Mouse (Mus musculus) thymus, adult 18-20 months (tissue): ENCODE measurements around the gene Vars.
"Not testable (repeated sequence)": the region's sequence is repeated elsewhere in the genome, so short reads cannot be mapped to it uniquely, and the experiment has no call there.

Experiments used
- DNase-seq, 2 experiments: peaks; one replicate each; pipeline ENCODE4 v3.0.0; 2022; ENCODE audit warnings: mixed read lengths in 2 of 2

The Vars gene

DNA sequence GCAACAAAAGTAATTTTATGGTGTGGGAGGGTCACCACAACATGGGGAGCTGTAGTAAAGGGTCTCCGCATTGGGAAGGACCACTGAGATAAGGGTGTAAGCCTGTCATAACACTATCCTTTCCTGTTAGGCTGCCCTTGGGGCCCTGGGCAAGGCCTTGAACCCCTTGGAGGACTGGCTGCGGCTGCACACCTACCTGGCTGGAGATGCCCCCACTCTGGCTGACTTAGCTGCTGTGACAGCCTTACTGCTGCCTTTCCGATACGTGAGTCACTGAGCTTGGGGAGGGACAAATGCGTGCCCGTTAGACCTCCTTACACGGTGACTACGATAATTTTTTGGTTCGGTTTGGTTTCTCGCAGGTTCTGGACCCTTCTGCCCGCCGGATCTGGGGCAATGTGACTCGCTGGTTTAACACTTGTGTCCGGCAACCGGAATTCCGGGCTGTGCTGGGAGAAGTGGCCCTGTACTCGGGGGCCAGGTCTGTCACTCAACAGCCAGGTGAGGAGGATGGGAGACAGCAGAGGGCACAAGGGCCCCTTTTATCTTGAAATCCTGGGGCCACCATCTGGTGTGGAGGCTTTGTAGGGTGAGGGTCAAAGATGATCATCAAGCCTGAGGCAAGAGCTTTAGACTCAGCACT is 3.4 kb downstream of the Vars start:
- DNase-seq: no peak

DNA sequence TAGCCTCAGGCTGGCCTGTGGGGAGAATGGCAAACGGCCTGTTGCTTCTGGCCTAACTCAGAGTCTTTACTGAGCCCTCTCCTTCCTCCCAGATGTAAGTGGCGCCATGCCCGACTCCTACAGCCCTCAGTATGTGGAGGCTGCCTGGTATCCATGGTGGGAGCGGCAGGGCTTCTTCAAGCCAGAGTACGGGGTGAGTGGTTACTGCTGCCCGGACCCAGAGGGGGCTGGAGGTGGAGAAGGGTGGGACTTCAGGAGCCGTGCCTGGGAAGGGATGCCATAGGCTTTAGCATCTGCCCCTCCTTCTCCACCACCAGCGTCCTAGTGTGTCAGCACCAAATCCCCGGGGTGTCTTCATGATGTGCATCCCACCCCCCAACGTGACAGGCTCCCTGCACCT is 4.4 kb downstream of the Vars start:
- no peak for DNase-seq

DNA sequence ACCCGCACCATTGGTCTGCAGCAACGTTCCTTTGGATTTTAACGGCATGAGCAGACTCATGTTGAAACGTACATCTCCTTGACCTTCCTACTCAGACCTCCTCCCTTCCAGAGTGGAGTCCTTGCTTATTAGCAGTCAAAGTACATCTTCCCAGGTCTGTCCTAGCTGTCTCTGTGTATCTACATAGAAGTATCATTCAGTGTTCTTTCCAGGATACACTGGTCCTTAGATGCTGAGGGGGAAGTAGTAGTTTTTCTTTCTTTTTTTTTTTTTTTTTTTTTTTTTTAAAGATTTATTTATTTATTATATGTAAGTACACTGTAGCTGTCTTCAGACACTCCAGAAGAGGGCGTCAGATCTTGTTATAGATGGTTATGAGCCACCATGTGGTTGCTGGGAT is 5.1 kb downstream of the Vars start:
- not testable (repeated sequence) for DNase-seq

DNA sequence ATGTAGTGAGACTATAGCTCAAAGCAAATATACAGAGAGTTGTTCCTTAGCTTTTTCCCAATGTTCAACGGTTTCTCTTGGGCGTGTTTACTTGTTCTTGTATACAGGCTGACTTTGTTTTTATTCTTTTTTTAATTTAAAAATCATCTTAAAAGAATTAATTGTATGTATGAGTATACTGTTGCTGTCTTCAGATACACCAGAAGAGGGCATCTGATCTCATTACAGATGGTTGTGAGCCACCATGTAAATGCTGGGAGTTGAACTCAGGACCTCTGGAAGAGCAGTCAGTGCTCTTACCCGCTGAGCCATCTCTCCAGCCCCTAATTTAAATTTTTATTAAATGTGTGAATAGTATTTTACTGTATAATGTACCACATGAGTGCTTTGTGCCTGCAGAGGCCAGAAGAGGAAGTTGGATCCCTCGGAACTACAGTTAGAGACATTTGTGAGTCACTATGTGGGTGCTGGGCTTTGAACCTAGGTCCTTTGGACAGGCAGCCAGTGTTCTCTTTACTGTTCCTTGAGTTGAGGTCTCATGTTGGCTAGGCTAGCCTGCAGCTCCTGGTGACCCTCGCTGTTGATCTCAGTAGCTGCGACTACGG is 6.7 kb downstream of the Vars start:
- no peak for DNase-seq

DNA sequence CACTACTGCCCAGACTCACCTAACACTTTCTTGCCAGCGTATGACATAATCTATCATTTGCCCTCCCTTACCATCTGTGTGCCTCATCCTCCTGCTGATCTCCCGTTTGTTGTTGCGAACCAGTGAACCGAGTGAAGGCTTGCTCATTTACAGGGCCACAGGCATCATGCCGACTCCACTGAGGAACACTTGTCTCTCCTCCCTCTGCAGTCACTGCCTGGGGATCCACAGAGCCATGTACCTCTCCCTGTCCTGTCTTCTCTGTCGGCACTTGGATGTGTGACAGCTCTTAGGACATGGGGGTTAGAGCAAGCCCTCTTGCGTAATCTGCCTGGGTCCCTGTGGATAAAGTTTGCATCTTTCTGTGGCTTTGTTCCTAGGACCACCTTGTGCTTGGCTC is 8.8 kb downstream of the Vars start:
- DNase-seq: no peak

DNA sequence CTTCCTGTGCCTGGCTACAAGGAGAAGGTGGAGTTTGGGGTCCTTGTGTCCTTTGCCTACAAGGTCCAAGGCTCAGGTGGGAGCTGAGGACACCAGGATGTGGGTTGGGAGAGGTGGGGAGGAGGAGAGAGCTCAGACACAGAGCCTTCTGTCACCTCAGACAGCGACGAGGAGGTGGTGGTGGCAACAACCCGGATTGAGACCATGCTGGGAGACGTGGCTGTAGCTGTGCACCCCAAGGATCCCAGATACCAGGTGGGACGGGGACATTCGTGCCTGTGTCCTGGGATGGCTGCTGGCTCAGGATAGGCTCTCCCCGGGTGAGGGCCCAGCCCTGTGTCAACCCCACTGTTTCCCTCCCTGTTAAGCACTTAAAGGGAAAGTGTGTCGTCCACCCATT is 10.7 kb downstream of the Vars start:
- no peak for DNase-seq

DNA sequence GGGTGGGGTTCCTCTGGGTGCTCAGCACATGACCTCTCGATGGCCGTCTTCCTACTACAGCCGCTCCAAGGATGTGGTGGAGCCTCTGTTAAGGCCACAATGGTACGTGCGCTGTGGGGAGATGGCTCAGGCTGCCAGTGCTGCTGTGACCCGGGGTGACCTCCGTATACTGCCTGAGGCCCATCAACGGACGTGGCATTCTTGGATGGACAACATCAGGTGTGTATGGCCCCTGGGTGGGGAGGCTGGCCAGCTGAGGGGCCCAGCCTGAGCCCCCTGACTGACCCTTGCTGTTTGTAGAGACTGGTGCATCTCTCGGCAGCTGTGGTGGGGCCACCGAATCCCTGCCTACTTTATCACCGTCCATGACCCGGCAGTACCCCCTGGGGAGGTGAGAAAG is 11.6 kb downstream of the Vars start:
- no peak for DNase-seq

DNA sequence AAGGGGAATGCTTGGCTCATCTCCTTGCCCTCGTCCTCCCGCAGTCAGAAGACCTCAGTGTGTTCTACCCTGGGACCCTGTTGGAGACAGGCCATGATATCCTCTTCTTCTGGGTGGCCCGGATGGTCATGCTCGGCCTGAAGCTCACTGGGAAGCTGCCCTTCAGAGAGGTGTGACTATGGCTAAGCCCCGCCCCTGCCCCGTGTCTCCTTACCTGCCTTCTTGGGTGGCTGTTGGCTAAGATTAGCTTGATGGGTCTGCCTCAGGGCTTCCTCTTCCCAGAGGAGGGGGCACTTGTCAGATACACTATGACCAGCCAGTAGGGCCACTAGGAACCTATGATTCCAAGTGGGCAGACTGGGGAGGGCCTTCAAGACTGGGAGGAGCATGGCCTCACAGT is 12.4 kb downstream of the Vars start:
- no peak for DNase-seq

DNA sequence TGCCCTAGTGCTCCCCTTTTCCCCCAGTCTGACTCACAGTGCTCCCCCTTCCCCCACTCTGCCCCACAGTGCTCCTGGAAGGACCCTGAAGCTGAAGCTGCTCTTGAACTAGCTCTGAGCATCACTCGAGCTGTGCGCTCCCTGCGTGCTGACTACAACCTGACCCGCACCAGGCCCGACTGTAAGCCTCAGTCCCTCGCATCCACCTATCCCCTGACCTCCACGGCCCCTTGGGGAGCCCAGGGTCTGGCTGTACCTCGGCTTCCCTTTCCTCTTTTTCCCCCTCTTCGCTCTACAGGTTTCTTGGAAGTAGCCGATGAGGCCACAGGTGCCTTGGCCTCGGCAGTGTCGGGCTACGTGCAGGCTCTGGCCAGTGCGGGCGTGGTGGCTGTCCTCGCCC is 14.5 kb downstream of the Vars start:
- no peak for DNase-seq

DNA sequence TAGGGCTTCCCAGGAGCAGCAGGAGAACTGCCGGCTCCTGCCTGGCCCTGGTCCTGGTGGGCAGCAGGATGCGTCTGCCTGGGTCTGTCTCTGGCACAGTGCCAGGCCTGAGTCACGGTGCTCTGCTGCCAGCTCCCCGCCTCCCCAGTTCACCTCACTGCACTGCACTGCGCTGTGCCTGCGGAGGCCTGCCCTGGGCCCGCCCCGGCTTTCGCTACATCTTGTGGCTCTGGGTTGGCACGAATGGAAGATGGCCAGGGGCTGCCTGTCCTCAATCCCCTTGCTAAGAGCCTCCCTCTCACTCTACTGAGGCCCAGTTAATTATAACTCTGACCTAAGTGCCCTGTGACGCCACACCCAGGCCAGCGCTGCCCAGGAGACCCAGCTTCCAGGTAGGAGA is 15.6 kb downstream of the Vars start, which contains the start of gene Vwa7:
TSS of gene Vwa7 (plus strand) at position 204 of the 400 bp plus-strand sequence.
- DNase-seq: no peak

DNA sequence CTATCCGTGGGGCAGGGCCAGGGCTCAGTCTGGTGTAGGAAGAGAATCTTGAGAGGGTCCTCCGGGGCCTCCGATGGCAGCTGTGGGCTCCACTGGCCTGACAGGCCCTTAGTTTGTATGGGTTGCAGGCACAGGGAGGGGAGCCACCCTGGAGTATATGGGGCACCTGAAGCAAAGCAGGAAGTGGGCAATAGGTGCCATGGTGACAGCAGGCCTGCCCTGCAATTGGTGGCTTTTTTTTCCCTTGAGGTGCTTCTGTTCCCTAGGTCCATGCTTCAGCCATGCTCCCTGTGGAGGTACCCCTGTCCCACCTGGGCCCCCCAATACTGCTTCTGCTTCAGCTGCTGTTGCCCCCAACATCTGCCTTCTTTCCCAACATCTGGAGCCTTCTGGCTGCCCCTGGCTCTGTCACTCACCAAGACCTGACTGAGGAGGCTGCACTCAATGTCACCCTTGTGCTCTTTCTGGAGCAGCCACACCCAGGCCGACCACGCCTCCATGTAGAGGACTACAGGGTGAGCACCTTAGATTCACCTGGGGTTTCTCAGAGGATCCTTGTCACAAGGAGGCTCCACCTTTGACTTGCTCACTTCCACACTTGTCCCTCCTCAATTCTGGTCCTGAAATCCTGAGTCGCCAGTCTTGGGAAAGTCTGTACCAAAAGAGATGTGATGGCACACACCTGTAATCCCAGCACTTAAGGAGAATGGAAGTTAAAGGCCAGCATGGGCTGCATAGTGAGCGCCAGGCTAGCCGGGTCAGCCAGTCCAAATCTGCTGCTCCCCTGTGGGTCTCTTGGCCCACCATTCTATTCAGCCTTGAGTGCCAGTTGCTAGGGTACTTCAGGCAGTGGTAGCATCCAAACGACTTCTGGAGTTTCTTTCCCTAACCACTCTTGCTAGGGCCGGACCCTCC is 16.3 kb downstream of the Vars start:
- no peak for DNase-seq

DNA sequence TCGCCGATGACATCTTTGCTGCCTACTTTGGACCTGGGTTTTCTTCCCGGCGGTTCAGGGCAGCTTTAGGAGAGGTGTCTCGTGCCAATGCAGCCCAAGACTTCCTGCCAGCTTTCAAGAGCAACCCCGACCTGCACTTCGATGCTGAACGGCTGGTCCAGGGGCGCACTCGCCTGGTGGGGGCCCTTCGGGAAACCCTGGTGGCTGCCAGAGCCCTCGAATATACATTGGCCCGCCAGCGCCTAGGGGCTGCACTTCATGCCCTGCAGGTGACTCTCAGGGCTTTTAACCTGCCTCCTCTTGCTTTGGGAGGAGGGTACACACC is 16.9 kb downstream of the Vars start:
- DNase-seq: no peak

DNA sequence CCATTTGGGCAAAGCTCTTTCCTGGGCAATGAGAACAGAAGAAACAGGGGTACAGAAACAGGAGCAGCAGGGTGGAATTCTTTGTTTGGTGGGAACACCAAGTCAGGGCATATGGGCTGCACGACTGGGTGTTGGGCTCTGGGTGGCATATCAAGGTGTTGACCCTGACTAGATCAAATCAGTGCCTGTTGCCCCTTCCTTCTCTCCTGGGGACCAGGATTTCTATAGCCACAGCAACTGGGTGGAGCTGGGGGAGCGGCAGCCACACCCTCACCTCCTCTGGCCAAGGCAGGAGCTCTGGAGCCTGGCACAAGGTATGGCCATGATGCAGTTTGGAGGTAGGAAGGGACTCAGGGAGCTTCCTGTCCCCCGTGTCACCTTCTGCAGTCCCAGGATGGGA is 17.4 kb downstream of the Vars start:
- no peak for DNase-seq

DNA sequence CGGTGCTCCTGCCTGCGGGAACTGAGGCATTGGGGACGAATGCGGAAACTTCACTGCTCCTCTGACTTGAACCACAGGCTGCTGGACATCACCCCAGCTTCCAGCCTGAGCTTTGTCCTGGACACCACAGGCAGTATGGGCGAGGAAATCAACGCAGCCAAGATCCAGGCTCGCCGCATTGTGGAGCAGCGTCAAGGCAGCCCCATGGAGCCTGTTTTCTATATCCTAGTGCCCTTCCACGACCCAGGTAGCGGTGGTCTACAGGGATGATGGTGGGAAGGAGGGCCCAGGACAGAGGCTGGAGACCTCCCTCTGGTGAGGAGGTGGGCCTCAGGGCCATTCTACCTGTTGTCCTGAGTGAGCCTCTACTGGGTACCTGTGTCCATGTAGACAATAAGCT is 19.1 kb downstream of the Vars start:
- DNase-seq: no peak

DNA sequence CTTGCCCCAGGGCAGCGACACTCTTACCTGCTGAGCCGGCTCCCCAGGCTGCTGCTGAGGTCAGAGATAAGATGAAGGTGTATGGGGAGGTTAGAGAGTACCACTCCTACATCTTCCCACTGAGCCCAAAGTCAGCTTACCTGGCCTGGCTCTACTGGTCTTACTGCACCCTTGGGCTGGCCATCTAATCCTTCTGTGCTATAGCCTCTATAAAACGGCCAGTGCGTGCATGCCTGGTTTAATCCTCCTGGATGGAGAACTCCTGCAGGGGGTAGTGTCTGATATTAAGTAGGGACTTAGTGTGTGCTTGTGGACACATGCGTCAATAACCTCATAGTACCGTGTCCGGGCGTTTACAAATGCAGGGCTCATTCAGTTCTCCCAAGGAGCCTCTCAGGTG is 19.8 kb downstream of the Vars start:
- DNase-seq: no peak

DNA sequence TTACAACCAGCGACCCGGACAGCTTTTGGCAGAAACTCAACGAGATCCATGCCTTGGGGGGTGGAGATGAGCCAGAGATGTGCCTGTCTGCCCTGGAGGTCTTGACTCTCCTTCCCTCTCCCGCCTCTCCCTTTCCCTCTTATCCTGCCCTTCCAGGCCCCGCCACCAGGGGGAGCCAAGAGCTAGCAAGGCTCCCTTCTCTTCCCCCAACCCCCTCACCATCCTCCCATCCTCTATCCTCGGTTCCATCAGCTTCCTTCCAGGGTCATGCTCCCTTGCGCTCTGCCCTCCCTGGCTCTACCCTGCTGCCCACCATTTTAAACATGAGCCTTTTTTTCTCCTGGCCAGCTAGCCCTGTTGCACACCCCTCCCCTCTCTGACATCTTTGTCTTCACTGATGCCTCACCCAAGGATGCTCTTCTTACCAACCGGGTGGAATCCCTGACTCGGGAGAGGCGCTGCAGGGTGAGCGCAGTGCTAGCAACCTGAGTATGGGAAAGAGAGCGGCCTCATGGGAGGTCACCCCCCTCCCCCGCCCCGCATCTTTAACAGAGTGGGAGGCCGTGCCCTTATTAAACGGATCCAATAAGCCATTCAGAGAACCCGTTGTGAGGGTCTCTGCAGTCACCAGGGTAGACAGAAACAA is 20.5 kb downstream of the Vars start:
- DNase-seq: peak; percentile 71 to 77

DNA sequence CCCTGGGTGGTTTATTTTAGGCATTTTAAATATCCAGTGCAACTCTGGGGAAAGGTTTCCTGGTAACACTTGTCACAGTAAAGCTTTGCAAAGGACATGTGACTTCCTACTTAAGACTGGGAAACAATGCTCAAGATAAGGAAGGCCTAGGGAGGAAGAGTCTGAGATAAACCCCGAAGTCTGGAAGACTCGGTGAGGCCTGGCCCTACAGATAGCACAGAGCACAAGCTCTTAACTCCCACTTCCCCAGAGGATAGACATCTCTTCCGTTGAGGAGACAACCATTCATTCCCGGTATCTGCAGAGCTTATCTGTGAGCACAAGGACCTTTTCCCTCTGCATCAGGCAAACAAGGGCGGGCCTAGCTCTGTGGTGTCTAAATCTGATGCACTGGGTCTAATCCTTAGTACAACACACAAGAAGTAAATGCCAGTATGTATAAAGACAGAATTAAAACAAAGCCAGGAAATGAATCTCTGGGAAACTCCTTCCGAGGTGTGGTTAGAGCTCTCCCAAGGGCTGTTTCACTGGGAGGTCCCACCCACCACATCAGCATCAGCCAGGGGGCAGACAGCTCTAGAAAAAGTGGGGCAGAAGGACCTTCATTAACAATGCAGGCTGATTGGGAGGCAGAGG is 21.2 kb downstream of the Vars start:
- DNase-seq: no peak

DNA sequence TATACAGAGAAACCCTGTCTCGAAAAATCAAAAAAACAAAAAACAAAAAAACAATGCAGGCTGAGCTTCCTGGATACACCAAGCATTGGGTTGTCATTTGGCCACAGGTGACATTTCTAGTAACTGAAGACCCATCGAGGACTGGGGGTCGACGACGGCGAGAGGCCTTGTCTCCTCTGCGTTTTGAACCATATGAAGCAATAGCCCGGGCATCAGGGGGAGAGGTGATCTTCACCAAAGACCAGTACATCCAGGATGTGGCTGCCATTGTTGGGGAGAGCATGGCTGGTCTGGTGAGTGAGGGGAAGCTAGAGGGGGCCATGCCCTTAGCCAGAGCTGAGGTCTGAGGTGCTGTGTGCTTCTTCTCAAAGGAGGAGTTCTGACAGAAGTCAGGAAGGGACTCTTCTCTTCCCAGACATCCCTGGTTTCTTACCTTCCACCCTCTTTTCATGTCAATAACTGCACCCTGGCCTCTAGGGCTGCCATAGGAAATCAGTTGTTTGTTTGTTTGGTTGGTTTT is 21.8 kb downstream of the Vars start:
- DNase-seq: no peak

DNA sequence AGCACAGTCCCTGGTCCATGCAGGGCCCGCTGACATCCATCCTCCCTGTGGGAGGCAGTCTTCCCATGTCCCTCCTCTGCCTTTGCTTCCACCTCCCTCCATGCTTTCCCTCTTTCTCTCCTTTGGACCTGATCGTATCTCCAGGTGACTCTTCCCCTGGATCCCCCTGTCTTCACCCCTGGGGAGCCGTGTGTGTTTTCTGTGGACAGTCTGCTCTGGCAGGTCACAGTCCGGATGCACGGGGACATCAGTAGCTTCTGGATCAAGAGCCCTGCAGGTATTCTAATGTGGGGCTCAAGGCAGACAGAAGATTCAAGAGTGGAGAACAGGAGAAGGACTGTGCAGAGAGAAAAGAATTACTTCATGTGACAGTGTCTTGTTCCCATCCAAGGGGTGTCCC is 22.4 kb downstream of the Vars start:
- DNase-seq: no peak

DNA sequence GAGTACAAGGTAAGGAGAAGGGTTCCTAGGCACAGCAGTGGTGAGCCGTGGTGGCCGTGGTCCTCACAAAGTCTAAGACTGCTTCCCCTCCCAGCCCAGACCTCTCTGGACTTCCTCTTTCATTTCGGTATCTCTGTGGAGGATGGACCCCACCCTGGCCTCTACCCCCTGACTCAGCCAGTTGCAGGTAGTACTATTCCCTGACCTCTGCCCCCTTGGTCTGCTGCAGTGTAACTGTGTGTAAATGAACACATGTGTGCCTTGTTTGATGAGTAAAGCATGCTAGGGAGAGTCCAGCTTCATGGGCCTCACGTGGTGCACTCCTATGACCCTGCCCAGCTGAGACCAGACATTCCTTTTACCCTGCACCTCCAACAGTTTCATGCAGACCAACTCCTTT is 23.0 kb downstream of the Vars start:
- no peak for DNase-seq

DNA sequence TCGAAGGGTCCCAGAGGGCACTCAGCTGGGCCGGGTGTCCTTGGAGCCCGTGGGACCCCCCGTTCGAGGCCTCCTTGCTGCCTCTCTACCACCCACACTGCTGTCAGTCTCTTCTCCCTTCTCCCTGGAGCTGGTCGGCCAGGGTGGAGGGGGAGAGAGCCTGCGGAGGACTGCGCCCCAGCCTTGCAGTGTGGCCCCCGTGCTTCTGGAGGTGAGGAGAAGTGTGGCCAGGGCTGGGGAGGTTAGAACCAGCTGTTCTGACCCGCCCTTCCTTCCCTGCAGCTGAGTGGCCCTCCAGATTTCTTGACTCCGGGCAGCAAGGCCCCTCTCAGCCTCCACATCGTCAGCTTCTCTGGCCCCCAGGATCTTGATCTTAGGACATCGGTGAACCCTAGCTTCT is 23.5 kb downstream of the Vars start:
- DNase-seq: no peak

DNA sequence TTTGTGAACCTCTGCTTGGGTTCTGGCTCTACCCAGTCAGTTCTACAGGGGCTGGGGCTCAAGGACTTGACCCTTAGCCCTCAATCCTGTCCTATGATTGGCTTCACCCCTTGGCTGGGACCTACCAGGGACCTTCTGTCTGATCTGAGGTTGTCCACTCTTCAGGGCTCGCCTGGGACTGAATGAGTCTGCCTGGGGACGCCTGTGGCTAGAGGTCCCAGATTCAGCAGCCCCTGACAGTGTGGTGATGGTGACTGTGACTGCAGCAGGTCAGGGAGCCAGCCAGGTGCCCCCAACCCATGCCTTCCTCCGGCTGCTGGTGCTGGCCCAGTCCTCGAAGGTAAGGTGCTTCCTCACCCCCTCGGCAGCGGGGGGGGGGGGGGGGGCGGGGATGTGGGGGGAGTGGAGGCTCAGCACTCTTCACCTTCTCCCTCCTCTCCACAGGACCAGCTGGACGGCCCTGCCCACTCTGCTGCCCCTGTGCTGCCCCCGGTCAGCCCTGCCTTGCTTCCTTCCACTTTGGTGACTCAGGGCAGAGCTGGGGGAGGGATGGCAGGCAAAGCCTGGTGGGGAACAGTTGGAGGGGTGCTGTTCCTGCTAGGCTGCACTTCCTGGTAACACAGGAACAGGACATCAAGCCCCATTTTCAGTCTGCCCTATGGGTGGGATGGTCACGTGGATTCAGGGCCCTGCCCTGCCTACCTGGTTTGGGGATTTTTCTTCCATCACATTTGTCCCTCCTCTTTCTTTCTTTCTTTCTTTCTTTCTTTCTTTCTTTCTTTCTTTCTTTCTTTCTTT is 24.1 kb downstream of the Vars start:
- DNase-seq: no peak
